28 mouse cellular contexts compared by ENCODE assay signal in the genomic region with DNA sequence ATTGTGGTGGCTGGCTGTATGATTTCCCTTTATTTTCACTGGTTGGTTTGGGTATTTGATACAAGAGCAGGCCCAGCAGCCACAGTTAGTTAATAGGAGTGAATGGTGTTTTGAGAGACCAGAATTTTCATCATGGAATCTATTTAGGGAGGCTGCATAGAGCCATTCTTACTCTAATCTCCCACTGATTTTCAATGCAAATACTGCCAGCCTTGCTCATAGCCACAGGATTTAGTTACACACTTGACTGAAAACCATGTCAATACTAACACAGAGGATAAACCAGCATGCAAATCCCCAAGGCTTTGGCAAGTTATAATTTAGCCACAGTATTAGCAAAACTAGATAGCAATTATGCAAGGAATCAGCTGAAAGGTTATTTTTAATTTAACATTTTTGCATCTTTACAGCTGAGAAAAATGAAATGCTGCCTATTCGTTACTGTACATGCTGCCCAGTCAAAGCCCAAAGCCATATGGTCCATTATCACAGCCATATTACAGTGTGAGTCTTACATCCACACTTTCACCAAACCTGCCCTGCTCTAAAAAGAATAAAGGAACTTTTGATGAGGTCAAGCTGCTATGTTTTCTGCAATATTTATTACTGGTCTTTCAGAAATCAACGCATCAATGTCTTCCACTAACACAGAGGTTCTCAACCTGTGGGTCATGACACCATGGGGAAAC.
DNase-seq lines count a peak whose midpoint lies in the region; ATAC-seq and TF ChIP-seq lines count a peak whose summit lies in the region.
"Had no signal": no experiment of that assay in that cellular context is flagged by ENCODE, and none has a peak within 500 bp of the region (broad histone marks: within the 10 kb centered on the region; RNA-seq: fewer than 3 reads in every experiment).

No protein-coding gene starts in this region.

- no peaks in the 10 kb centered on the region for H3K36me3 ChIP-seq in forebrain, postnatal 0 days (ENCODE audit: insufficient read depth)
- no peaks in the 10 kb centered on the region for H3K36me3 ChIP-seq in midbrain, embryonic 15.5 days (replicated peaks)
- H3K36me3 ChIP-seq: G1E; heart, embryonic 12.5 days; hindbrain, embryonic 10.5 days; limb, embryonic 13.5 days; liver, embryonic 12.5 days had no signal

- no peaks in the 10 kb centered on the region for H3K27me3 ChIP-seq in Patski
- H3K27me3 ChIP-seq in forebrain, postnatal 0 days (ENCODE audit: insufficient read depth, low read length) = no peaks in the 10 kb centered on the region
- H3K27me3 ChIP-seq in midbrain, embryonic 15.5 days (replicated peaks) = no peaks in the 10 kb centered on the region
- H3K27me3 ChIP-seq: CH12.LX; heart, embryonic 12.5 days; limb, embryonic 13.5 days; liver, embryonic 12.5 days had no signal

- peak; percentile 87 for ATAC-seq in Patski
- no peak for ATAC-seq in forebrain, postnatal 0 days
- peak; percentile 73 for ATAC-seq in midbrain, embryonic 15.5 days (replicated peaks)
- ATAC-seq: inflammation-experienced regulatory T-cells, adult 6 months; liver, embryonic 12.5 days had no signal

- 0 out of 2 replicates have a peak, but pooled peaks cover 3% of the 10 kb centered on the region for H3K4me1 ChIP-seq in forebrain, postnatal 0 days (ENCODE audit: insufficient read depth)
- H3K4me1 ChIP-seq in midbrain, embryonic 15.5 days = no peaks in the 10 kb centered on the region
- H3K4me1 ChIP-seq: heart, embryonic 12.5 days; hindbrain, embryonic 10.5 days; limb, embryonic 13.5 days; liver, embryonic 12.5 days had no signal

- no peak overlapping the region for H3K27ac ChIP-seq in forebrain, postnatal 0 days (ENCODE audit: low read depth, low read length)
- H3K27ac ChIP-seq in midbrain, embryonic 15.5 days = no peak overlapping the region
- H3K27ac ChIP-seq: hindbrain, embryonic 10.5 days; limb, embryonic 13.5 days; liver, embryonic 12.5 days had no signal

- no peak for TF ChIP-seq CTCF in Patski (IDR thresholded peaks at IDR 0.05)
- TF ChIP-seq CTCF in brain, embryonic 14.5 days (IDR thresholded peaks at IDR 0.05; ENCODE audit: borderline replicate concordance, extremely low read depth, insufficient read depth, insufficient read length) = no peak
- TF ChIP-seq CTCF in forebrain, postnatal 0 days (IDR thresholded peaks at IDR 0.05; ENCODE audit: low read depth) = no peak

- in situ Hi-C loops in Patski (cut with MboI; ENCODE audit: low pct_unique_long_range_greater_than_20kb) = no loop called here

- WGBS in forebrain, postnatal 0 days = 52% methylated on average over 2 of the region's 2 CpGs
- WGBS in midbrain, embryonic 15.5 days = 35% methylated on average over 2 of the region's 2 CpGs

- POLR2A ChIA-PET in Patski (lab: Charles Lee) = no interaction called here

- no peaks in the 10 kb centered on the region for H3K9me3 ChIP-seq in forebrain, postnatal 0 days (ENCODE audit: low read length)
- no peaks in the 10 kb centered on the region for H3K9me3 ChIP-seq in midbrain, embryonic 15.5 days
- H3K9me3 ChIP-seq: heart, embryonic 12.5 days; hindbrain, embryonic 10.5 days; limb, embryonic 13.5 days; liver, embryonic 12.5 days had no signal

- no peak overlapping the region for H3K9ac ChIP-seq in forebrain, postnatal 0 days
- H3K9ac ChIP-seq in midbrain, embryonic 15.5 days = no peak overlapping the region
- H3K9ac ChIP-seq: heart, embryonic 12.5 days; limb, embryonic 13.5 days; liver, embryonic 12.5 days had no signal

- H3K4me3 ChIP-seq in forebrain, postnatal 0 days (ENCODE audit: low read depth, low read length) = no peak overlapping the region
- no peak overlapping the region for H3K4me3 ChIP-seq in midbrain, embryonic 15.5 days
- H3K4me3 ChIP-seq: heart, embryonic 12.5 days; hindbrain, embryonic 10.5 days; limb, embryonic 13.5 days; liver, embryonic 12.5 days had no signal

- H3K4me2 ChIP-seq in forebrain, postnatal 0 days (ENCODE audit: low read depth) = no peak overlapping the region
- no peak overlapping the region for H3K4me2 ChIP-seq in midbrain, embryonic 15.5 days
- H3K4me2 ChIP-seq: heart, embryonic 12.5 days; limb, embryonic 13.5 days; liver, embryonic 12.5 days had no signal

- no peak for TF ChIP-seq POLR2A in brain, embryonic 14.5 days (IDR thresholded peaks at IDR 0.05; ENCODE audit: borderline replicate concordance, extremely low read depth, insufficient read depth, insufficient read length, poor library complexity, severe bottlenecking)

- DNase-seq in Patski (ENCODE audit: low read depth, low spot score) = peak; percentile 35
- DNase-seq in brain, embryonic 14.5 days (ENCODE audit: low read depth) = peak; percentile 78
- DNase-seq in forebrain, postnatal 0 days = peak; percentile 3
- DNase-seq in heart, adult 9 months (ENCODE audit: low spot score in 2 of 2) = no peak
- no peak for DNase-seq in kidney, adult 8-10 months
- DNase-seq in layer of hippocampus, postnatal 25 days (ENCODE audit: extremely low spot score in 1 of 2, low spot score in 1 of 2) = no peak
- DNase-seq: adrenal gland, postnatal 10 days; B cell, adult 2 months; cerebellum, adult 8-10 months; cerebellum, postnatal 36 days; gastrocnemius, postnatal 14 days; heart, adult 11 months; heart, postnatal 10 days; kidney, adult 9 months; kidney, postnatal 14 days; lung, adult 2 months; lung, postnatal 14 days; right cerebral cortex, postnatal 25 days; spleen, adult 18-20 months; thymus, postnatal 14 days had no signal

- CTCF ChIA-PET in Patski (lab: Charles Lee) = no interaction called here

Comparison
In these comparisons a context has a peak if more than half of its experiments do, and no peak if none do; other contexts are left out.
1. DNase-seq: peak in Patski (single experiment), brain, embryonic 14.5 days (single experiment) and forebrain, postnatal 0 days (single experiment); none in heart, adult 9 months (0 of 2), kidney, adult 8-10 months (0 of 2) and layer of hippocampus, postnatal 25 days (0 of 2).